Mouse (Mus musculus) C2C12 (cell line): Measurements from ENCODE around the gene Myef2.

Experiments used
- CTCF ChIP-seq: IDR thresholded peaks from one replicate; pipeline ENCODE4 v1.5.1; 2011; ENCODE audit not compliant: control insufficient read depth, insufficient read depth, insufficient read length
- FOSL1 ChIP-seq: IDR thresholded peaks from one replicate; pipeline ENCODE4 v1.8.0; 2011; ENCODE audit warnings: mild to moderate bottlenecking, low read length; ENCODE audit not compliant: poor library complexity, insufficient read depth, severe bottlenecking

DNA sequence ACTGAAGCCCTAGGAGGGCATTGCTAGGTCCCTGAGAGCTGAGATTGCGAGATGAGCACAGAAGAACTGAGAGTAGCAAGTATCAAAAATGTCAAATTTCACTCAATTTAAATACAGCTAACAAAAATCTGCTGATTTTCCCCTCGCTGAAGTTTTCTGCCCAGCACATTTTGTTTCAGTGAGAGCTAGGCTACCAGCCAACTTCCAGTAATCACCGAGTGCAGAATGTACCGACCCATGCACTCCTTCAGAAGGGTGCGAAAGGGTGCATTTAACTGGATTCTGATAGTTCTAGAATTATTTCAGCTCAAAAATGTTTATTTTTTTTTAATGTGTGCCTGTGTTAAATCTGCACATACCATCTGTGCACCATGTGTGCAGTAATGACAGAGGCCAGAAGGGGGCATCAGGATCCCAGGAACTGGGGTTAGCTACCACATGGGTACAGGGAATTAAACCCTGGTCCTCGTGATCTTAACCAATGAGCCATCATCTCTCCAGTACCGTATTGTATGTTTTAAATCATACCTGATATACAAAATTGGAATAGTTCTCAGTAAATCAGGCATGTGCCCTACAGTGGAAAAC, 68.1 kb downstream of the Myef2 start:
- no peak for TF ChIP-seq CTCF
- TF ChIP-seq FOSL1: no peak
